ENCODE assay signal across 14 mouse cellular contexts in genomic region chr10:116444371-116444770, GRCm38 (mm10).
"Had no signal": no experiment of that assay in that cellular context is flagged by ENCODE, and none has a peak within 500 bp of the region (broad histone marks: within the 10 kb centered on the region; RNA-seq: fewer than 3 reads in every experiment).

No protein-coding gene starts in this region.

- H3K27ac ChIP-seq: layer of hippocampus, adult 2 months; limb, embryonic 13.5 days; liver, embryonic 12.5 days; neural tube, embryonic 15.5 days had no signal

- DNase-seq: kidney, adult 18-20 months; kidney, postnatal 10 days; kidney, postnatal 4 days; left cerebral cortex, postnatal 4 days; lung, adult 18-20 months; midbrain, embryonic 14.5 days; right cerebral cortex, adult 18-20 months; right cerebral cortex, postnatal 25 days; thymus, postnatal 4 days had no signal

- H3K27me3 ChIP-seq: limb, embryonic 13.5 days; liver, embryonic 12.5 days; neural tube, embryonic 15.5 days had no signal

- H3K4me1 ChIP-seq: liver, embryonic 12.5 days; neural tube, embryonic 15.5 days had no signal

- H3K36me3 ChIP-seq: liver, embryonic 12.5 days had no signal

- H3K9me3 ChIP-seq: limb, embryonic 13.5 days; neural tube, embryonic 15.5 days had no signal

- H3K4me3 ChIP-seq: layer of hippocampus, adult 2 months; limb, embryonic 13.5 days; liver, embryonic 12.5 days; myocyte; neural tube, embryonic 15.5 days had no signal
